Mouse (Mus musculus) lung, embryonic 15.5 days (tissue): ENCODE results near the gene St7. TPM values are rescaled to one million over a fixed set of nuclear protein-coding genes. Genes with fewer than 3 reads are reported as not detected.
A peak's percentile ranks its signal among the peaks of the same experiment; 100 is the strongest.

ENCODE experiments used
- ATAC-seq: fragments of 200-750 bp; cut with Nextera tagmentation; 2 replicates; pipeline ENCODE4 v1.8.0; 2017; ENCODE audit warnings: moderate number of reproducible peaks, borderline replicate concordance; ENCODE audit not compliant: low FRiP score, low TSS enrichment; ENCODE audit errors: extremely low read depth
- H3K27ac ChIP-seq: fragments of 300-500 bp; sonication (generic); 2 replicates; pipeline ENCODE4 v1.5.1; 2015; ENCODE audit warnings: moderate library complexity, mild to moderate bottlenecking, inconsistent platforms
- H3K27me3 ChIP-seq: fragments of 300-500 bp; sonication (generic); 2 replicates; pipeline ENCODE4 v1.6.1; 2015; ENCODE audit warnings: inconsistent platforms
- H3K36me3 ChIP-seq: fragments of 300-500 bp; sonication (generic); 2 replicates; pipeline ENCODE4 v1.6.1; 2015; ENCODE audit warnings: inconsistent platforms
- H3K4me1 ChIP-seq: fragments of 300-500 bp; sonication (generic); 2 replicates; pipeline ENCODE4 v1.6.1; 2015; ENCODE audit warnings: inconsistent platforms
- H3K4me2 ChIP-seq: fragments of 300-500 bp; sonication (generic); 2 replicates; pipeline ENCODE4 v1.6.1; 2015; ENCODE audit warnings: inconsistent platforms, mild to moderate bottlenecking, moderate library complexity
- H3K4me3 ChIP-seq: fragments of 300-500 bp; sonication (generic); 2 replicates; pipeline ENCODE4 v1.5.1; 2015; ENCODE audit warnings: mild to moderate bottlenecking, inconsistent platforms
- H3K9ac ChIP-seq: fragments of 300-500 bp; sonication (generic); 2 replicates; pipeline ENCODE4 v1.6.1; 2015; ENCODE audit warnings: inconsistent platforms
- H3K9me3 ChIP-seq: fragments of 300-500 bp; sonication (generic); 2 replicates; pipeline ENCODE4 v1.6.1; 2016; ENCODE audit warnings: inconsistent platforms
- WGBS: fragments of 180-500 bp; shearing (Covaris S2); methylation state at CpG from one replicate; pipeline ENCODE4 v1.1.7; 2015; 5-methylcytosine and 5-hydroxymethylcytosine counted together
- polyA plus RNA-seq: library from polyadenylated mRNA; unstranded; fragments of >200 nt; fragmentation: Nextera tagmentation; extraction: Ambion mirVana; gene quantifications from 2 replicates; pipeline ENCODE4 v1.2.1, GENCODE M21; 2015

The St7 gene
- polyA plus RNA-seq, 1 experiment from 2014 or later = 44.0 TPM

DNA sequence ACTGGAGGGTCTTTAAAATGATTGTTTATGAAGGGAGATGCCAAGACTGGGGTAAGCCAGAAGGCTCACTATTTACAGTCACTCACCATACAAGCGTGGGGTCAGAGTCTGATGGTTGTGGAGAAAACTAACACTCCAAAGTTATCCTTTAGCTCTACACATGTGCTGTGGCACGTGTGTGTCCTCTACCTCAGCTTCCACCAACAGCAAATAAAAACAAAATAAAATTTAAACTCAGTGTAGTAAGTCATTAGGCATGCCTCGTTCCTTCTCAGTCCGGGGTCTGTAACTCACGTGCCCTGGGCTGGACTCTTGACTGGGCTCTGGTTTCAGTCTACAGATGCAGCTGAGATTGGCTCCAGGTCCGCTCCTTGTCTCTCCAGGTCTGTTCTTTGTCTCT, 27.3 kb downstream of the St7 start:
- Histone ChIP-seq H3K27ac (no peak overlapping the region), H3K9ac (no peak overlapping the region), H3K4me2 (no peak overlapping the region), H3K4me1 (peaks cover 24% of the 10 kb centered on the region; the same call in 1 of the 2 replicates), H3K36me3 (no peaks in the 10 kb centered on the region), H3K9me3 (no peaks in the 10 kb centered on the region), H3K27me3 (no peaks in the 10 kb centered on the region), H3K4me3 (no peak overlapping the region)
- 66% methylated on average over 6 of the region's 6 CpGs for WGBS
- ATAC-seq = no peak

DNA sequence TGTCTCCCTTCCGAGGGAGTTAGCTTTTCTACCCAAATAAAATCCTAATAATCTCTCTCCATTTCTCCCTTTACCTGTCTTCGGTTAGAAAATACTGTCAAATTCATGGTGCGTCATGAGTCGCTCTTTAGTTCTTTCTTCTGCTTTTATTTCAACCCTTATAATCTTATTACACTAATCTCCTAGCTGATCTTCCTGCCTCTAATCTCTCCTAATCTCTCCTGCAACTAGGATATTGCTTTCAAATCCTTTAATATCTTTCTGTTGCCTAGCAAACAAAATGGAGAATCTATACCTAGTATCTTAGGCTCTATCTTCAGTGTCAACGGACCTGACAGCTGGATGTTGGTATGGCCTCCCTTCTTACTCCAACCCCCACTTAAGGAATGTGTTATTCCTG, 29.0 kb downstream of the St7 start:
- 73% methylated on average over 5 of the region's 5 CpGs for WGBS
- Histone ChIP-seq H3K4me1 (peaks cover 33% of the 10 kb centered on the region), H3K27ac (peak overlapping the region; percentile 37; the same call in 1 of the 2 replicates), H3K27me3 (no peaks in the 10 kb centered on the region), H3K4me3 (no peak overlapping the region), H3K4me2 (no peak overlapping the region), H3K36me3 (no peaks in the 10 kb centered on the region), H3K9ac (no peak overlapping the region), H3K9me3 (no peaks in the 10 kb centered on the region)
- no peak for ATAC-seq

DNA sequence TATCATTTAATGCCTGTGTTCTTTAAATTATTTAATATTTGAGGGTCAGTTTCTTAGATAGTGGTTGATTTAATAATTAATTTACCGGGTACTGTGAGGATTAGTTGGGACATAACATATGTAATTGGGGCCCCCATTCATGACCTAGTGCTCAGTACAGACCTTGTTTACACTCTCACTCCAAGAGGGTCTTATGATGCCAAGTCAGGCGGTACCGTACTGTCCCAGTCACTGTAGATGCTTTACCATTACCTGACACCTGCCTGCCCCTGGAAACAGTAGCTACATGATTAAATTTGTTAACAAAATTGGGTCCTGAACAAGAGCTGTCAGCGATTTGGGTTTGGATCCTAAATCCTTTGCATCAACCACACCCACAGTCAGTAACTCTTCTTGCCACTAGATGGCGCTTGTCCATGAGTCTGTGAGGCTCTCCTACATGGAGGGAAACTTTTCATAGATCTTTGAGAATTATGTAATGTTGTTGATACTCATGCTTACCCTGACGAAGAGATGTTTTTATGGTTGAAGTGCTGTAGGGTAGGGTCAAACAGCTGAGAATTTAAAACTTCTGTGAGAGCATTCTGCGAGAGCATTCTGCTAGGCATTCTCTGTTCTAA, 33.2 kb downstream of the St7 start:
- Histone ChIP-seq H3K27ac (no peak overlapping the region), H3K4me3 (no peak overlapping the region), H3K36me3 (no peaks in the 10 kb centered on the region), H3K9me3 (no peaks in the 10 kb centered on the region), H3K27me3 (no peaks in the 10 kb centered on the region), H3K4me2 (peak overlapping the region; percentile 29; the same call in 1 of the 2 replicates), H3K4me1 (peaks cover 29% of the 10 kb centered on the region), H3K9ac (peak overlapping the region; percentile 9; the same call in 1 of the 2 replicates)
- peak; percentile 23; the same call in 1 of the 2 replicates for ATAC-seq
- WGBS = 31% methylated on average over 7 of the region's 7 CpGs

DNA sequence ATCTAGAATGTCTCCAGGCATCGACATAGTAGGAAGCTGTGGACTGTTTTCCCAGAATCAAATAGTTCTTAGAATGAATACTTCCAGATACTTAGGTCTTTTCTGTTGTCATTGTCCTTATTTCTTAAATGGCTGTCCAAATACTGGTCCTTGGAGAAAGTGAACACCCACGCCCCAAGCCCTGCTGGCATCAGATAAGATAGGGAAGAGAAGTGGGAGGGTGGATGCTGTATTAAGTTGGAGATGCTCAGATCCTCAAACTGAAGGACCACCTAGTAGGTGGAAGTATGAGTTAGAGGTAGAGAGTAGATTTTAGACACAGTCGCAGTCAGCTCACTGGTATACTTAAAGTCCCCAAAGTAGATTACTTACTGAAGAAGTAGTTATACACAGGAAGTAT, 34.5 kb downstream of the St7 start:
- WGBS = 82% methylated on average over 3 of the region's 3 CpGs

DNA sequence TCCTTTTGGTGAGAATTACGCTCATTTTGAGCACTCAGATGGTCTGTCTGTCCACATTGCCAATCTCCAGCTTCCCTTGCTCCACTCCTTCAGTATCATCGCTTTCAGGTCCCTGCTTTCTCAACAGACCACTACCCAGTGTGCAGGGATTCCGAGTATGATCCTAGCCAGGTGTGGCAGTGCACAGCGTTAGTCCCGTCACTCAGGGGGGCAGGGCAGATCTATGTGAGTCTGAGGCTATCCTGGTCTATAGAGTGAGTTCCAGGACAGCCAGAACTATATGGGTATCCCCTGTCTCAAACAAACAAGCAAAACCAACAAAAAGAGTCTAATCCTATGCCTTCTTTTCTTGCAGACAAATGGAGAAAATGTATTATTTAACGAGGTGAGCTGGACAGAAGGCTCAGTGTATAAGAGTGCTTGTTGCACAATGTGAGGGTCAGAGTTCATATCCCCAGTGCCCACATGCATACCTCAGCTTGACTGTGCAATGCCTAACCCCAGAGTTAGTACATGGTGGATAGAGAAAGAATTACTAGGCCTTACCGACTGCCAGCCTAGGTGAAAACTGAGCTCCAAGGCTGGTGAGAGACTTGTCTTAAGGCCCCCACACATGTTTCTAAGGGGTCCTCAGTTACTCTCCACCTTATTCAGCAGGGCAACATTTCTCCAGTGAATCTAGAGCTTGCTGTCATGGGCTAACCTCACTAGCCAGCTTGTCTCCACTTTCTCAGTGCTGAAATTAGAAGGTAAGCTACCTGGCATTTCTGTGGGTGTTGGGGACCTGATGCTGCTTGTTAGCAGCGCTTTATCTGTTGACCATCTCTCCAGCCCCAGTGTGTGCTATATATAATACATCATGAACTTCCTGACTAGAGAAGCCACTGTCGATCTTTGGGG, 35.4 kb downstream of the St7 start:
- WGBS = 80% methylated on average over 9 of the region's 9 CpGs
- Histone ChIP-seq H3K9me3 (no peaks in the 10 kb centered on the region), H3K4me3 (no peak overlapping the region), H3K27me3 (no peaks in the 10 kb centered on the region), H3K4me1 (peaks cover 17% of the 10 kb centered on the region), H3K27ac (no peak overlapping the region), H3K36me3 (no peaks in the 10 kb centered on the region), H3K9ac (no peak overlapping the region), H3K4me2 (no peak overlapping the region)
- ATAC-seq = no peak

More for the DNA sequence above, 34.5 kb downstream of the St7 start:
- peaks cover 17% of the 10 kb centered on the region for H3K4me1 ChIP-seq
- H3K9ac ChIP-seq = no peak overlapping the region
- H3K27me3 ChIP-seq = no peaks in the 10 kb centered on the region
- H3K4me3 ChIP-seq = no peak overlapping the region
- no peaks in the 10 kb centered on the region for H3K36me3 ChIP-seq
- H3K9me3 ChIP-seq = no peaks in the 10 kb centered on the region
- H3K4me2 ChIP-seq = no peak overlapping the region
- no peak overlapping the region for H3K27ac ChIP-seq
- ATAC-seq = no peak

DNA sequence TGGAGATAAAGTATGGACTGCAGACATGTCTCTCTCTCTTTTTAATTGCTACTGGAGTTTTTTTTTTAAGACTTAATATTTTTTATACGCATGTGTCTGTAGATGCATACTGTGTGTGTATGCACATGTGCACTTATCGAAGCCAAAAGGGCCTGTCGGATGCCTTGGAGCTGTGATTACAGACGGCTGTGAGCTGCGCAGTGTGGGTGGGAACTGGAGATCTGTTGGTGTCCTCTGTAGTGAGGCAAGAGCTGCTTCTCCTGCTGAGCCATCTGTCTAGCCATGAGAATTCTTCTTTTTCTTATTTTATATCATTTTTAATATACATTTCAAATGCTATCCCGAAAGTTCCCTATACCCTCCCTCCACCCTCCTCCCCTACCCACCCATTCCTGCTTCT, 37.4 kb downstream of the St7 start:
- Histone ChIP-seq H3K4me1 (peaks cover 17% of the 10 kb centered on the region), H3K9me3 (no peaks in the 10 kb centered on the region), H3K27me3 (no peaks in the 10 kb centered on the region), H3K36me3 (no peaks in the 10 kb centered on the region), H3K9ac (no peak overlapping the region), H3K27ac (peak overlapping the region; percentile 19; the same call in 1 of the 2 replicates), H3K4me3 (no peak overlapping the region), H3K4me2 (no peak overlapping the region)
- ATAC-seq = peak; percentile 83; the same call in 1 of the 2 replicates
- WGBS = 40% methylated on average over 6 of the region's 6 CpGs

DNA sequence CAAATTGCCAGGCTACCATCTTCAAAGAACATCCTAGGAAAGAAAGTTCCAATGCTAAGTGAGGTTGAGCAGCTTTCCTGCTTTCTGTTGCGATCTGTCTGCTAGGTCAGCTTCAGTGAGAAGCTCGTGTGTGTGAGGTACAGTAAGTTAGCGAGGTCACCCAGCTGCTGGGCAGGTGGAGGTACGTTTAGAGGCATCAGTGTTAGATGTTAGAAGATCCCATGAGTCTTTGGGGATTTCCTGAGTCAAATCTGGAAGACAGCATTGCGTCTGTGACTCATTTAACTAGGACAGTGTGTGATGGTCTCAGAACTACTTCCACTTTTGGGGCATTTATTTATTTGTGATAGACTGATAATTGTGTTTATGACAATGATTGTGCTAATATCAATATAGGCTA, 39.0 kb downstream of the St7 start:
- H3K27ac ChIP-seq = no peak overlapping the region
- H3K9me3 ChIP-seq = no peaks in the 10 kb centered on the region
- WGBS = 76% methylated on average over 5 of the region's 5 CpGs
- H3K9ac ChIP-seq = no peak overlapping the region
- peaks cover 9% of the 10 kb centered on the region for H3K4me1 ChIP-seq
- H3K36me3 ChIP-seq = no peaks in the 10 kb centered on the region
- H3K4me2 ChIP-seq = no peak overlapping the region
- no peak overlapping the region for H3K4me3 ChIP-seq
- H3K27me3 ChIP-seq = no peaks in the 10 kb centered on the region
- ATAC-seq = no peak

DNA sequence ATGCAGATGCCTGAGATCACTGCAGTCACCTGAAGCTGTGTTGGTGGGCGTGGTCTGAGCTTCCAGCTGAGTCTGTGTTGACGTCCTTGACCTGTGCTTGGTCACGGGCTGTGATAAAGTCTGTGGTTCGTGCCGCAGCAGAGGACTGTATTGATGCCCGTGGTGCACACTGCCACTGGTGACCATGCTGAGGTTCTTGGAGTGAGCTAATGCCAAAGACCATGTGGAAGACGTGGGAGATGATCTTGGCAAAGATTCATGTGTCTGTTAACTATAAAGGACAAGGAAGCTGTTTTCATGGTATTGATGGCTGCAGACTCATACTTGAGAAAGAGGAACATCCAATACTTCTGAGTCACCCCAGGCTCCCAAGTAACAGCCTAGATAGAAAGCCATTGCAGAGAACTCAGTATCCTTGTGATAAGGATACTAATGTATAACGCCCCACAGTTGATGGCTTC, 41.2 kb downstream of the St7 start:
- Histone ChIP-seq H3K4me2 (no peak overlapping the region), H3K27me3 (no peaks in the 10 kb centered on the region), H3K4me1 (peaks cover 11% of the 10 kb centered on the region), H3K9me3 (no peaks in the 10 kb centered on the region), H3K4me3 (no peak overlapping the region), H3K27ac (no peak overlapping the region), H3K9ac (no peak overlapping the region), H3K36me3 (no peaks in the 10 kb centered on the region)
- ATAC-seq = 0 out of 2 replicates have a peak, but pooled peaks have one; percentile 11
- 74% methylated on average over 8 of the region's 8 CpGs for WGBS

- ATAC-seq = no peak
- Histone ChIP-seq H3K4me2 (no peak overlapping the region), H3K36me3 (no peaks in the 10 kb centered on the region), H3K27ac (no peak overlapping the region), H3K27me3 (no peaks in the 10 kb centered on the region), H3K9me3 (no peaks in the 10 kb centered on the region), H3K4me1 (peaks cover 23% of the 10 kb centered on the region; the same call in 1 of the 2 replicates), H3K9ac (no peak overlapping the region), H3K4me3 (no peak overlapping the region)
- 80% methylated on average over 8 of the region's 8 CpGs for WGBS
These were observed 44.7 kb downstream of the St7 start for GRCm38 (mm10) chr6:17737262-17737948.

GRCm38 (mm10) chr6:17740128-17740527, 47.4 kb downstream of the St7 start:
- Histone ChIP-seq H3K4me3 (no peak overlapping the region), H3K9ac (no peak overlapping the region), H3K36me3 (no peaks in the 10 kb centered on the region), H3K4me2 (no peak overlapping the region), H3K27ac (peak overlapping the region; percentile 76), H3K4me1 (peaks cover 24% of the 10 kb centered on the region; the same call in 1 of the 2 replicates), H3K9me3 (no peaks in the 10 kb centered on the region), H3K27me3 (no peaks in the 10 kb centered on the region)
- peak; percentile 60; the same call in 1 of the 2 replicates for ATAC-seq
- 40% methylated on average over 1 of the region's 1 CpGs for WGBS

- no peaks in the 10 kb centered on the region for H3K27me3 ChIP-seq
- peaks cover 24% of the 10 kb centered on the region; the same call in 1 of the 2 replicates for H3K4me1 ChIP-seq
- no peaks in the 10 kb centered on the region for H3K36me3 ChIP-seq
- no peak overlapping the region for H3K4me3 ChIP-seq
- 0 out of 2 replicates have a peak overlapping the region, but pooled peaks have one; percentile 24 for H3K27ac ChIP-seq
- H3K9ac ChIP-seq = no peak overlapping the region
- ATAC-seq = peak; percentile 44; the same call in 1 of the 2 replicates
- WGBS = 61% methylated on average over 6 of the region's 6 CpGs
- no peaks in the 10 kb centered on the region for H3K9me3 ChIP-seq
- H3K4me2 ChIP-seq = no peak overlapping the region
These were observed 48.9 kb downstream of the St7 start for GRCm38 (mm10) chr6:17741639-17742038.
